Mouse (Mus musculus): ENCODE measurements at regions not wholly inside any gene's neighbourhood (a gene's known extent, or its start where the extent isn't known, plus 50 kb on each side); places are given as distances from the start of the nearest gene placed in this dataset.

GRCm38 (mm10) chr1:61306296-61306695, 328.6 kb downstream of the Icos start:
- TF ChIP-seq POLR2A (IDR thresholded peaks at IDR 0.05; ENCODE audit: insufficient read depth, low read depth, low read length) (no peak), CTCF (IDR thresholded peaks at IDR 0.05; ENCODE audit: insufficient read depth, low read depth, low read length) (no peak)
- WGBS: 94% methylated on average over 8 of the region's 8 CpGs
- Histone ChIP-seq H3K27ac (ENCODE audit: insufficient read depth, low read depth, low read length) (no peak overlapping the region), H3K4me1 (ENCODE audit: control insufficient read depth, insufficient read depth, low read length) (peaks cover under 1% of the 10 kb centered on the region), H3K4me3 (ENCODE audit: insufficient read depth, low read depth, low read length) (no peak overlapping the region)

GRCm38 (mm10) chr1:61309563-61309962, 329.1 kb upstream of the Pard3b start:
- WGBS: 78% methylated on average over 1 of the region's 1 CpGs
- TF ChIP-seq CTCF (IDR thresholded peaks at IDR 0.05; ENCODE audit: insufficient read depth, low read depth, low read length) (no peak), POLR2A (IDR thresholded peaks at IDR 0.05; ENCODE audit: insufficient read depth, low read depth, low read length) (no peak)
- Histone ChIP-seq H3K4me1 (ENCODE audit: control insufficient read depth, insufficient read depth, low read length) (no peaks in the 10 kb centered on the region), H3K4me3 (ENCODE audit: insufficient read depth, low read depth, low read length) (no peak overlapping the region), H3K27ac (ENCODE audit: insufficient read depth, low read depth, low read length) (no peak overlapping the region)

GRCm38 (mm10) chr1:61310063-61310760, 328.4 kb upstream of the Pard3b start:
- TF ChIP-seq POLR2A (IDR thresholded peaks at IDR 0.05; ENCODE audit: insufficient read depth, low read depth, low read length) (no peak), CTCF (IDR thresholded peaks at IDR 0.05; ENCODE audit: insufficient read depth, low read depth, low read length) (no peak)
- Histone ChIP-seq H3K4me1 (ENCODE audit: control insufficient read depth, insufficient read depth, low read length) (no peaks in the 10 kb centered on the region), H3K27ac (ENCODE audit: insufficient read depth, low read depth, low read length) (no peak overlapping the region), H3K4me3 (ENCODE audit: insufficient read depth, low read depth, low read length) (no peak overlapping the region)
- 55% methylated on average over 3 of the region's 3 CpGs for WGBS

- Histone ChIP-seq H3K4me3 (ENCODE audit: insufficient read depth, low read depth, low read length) (no peak overlapping the region), H3K27ac (ENCODE audit: insufficient read depth, low read depth, low read length) (no peak overlapping the region), H3K4me1 (ENCODE audit: control insufficient read depth, insufficient read depth, low read length) (no peaks in the 10 kb centered on the region)
- TF ChIP-seq CTCF (IDR thresholded peaks at IDR 0.05; ENCODE audit: insufficient read depth, low read depth, low read length) (no peak), POLR2A (IDR thresholded peaks at IDR 0.05; ENCODE audit: insufficient read depth, low read depth, low read length) (no peak)
- WGBS: 73% methylated on average over 2 of the region's 2 CpGs
Observed at GRCm38 (mm10) chr1:61310761-61311090, 327.9 kb upstream of the Pard3b start.

- Histone ChIP-seq H3K4me3 (ENCODE audit: insufficient read depth, low read depth, low read length) (no peak overlapping the region), H3K27ac (ENCODE audit: insufficient read depth, low read depth, low read length) (no peak overlapping the region), H3K4me1 (ENCODE audit: control insufficient read depth, insufficient read depth, low read length) (no peaks in the 10 kb centered on the region)
- WGBS: 87% methylated on average over 4 of the region's 4 CpGs
- TF ChIP-seq POLR2A (IDR thresholded peaks at IDR 0.05; ENCODE audit: insufficient read depth, low read depth, low read length) (no peak), CTCF (IDR thresholded peaks at IDR 0.05; ENCODE audit: insufficient read depth, low read depth, low read length) (no peak)
Observed at GRCm38 (mm10) chr1:61313196-61313595, 325.4 kb upstream of the Pard3b start.

DNA sequence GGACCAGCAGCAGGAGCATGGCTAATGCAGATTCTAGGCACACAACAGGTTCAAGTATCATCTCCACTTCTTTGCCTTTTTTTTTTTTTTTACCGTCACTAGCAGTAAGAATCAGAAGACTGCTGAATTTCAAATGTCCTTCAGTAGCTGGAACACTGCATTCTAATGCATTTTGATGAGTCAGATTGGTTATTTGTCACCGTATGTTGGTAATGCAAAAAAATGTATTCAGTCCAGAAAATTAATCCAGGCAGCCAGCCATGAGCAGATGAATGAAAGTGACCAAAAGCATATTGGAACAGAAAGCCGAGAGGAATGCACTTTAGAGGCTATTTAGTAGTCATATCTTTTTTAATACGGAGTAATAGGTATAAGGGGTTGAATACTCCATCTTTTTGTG, 322.4 kb upstream of the Pard3b start:
- TF ChIP-seq CTCF (IDR thresholded peaks at IDR 0.05; ENCODE audit: insufficient read depth, low read depth, low read length) (no peak), POLR2A (IDR thresholded peaks at IDR 0.05; ENCODE audit: insufficient read depth, low read depth, low read length) (no peak)
- WGBS: 90% methylated on average over 4 of the region's 4 CpGs
- Histone ChIP-seq H3K27ac (ENCODE audit: insufficient read depth, low read depth, low read length) (no peak overlapping the region), H3K4me3 (ENCODE audit: insufficient read depth, low read depth, low read length) (no peak overlapping the region), H3K4me1 (ENCODE audit: control insufficient read depth, insufficient read depth, low read length) (no peaks in the 10 kb centered on the region)

DNA sequence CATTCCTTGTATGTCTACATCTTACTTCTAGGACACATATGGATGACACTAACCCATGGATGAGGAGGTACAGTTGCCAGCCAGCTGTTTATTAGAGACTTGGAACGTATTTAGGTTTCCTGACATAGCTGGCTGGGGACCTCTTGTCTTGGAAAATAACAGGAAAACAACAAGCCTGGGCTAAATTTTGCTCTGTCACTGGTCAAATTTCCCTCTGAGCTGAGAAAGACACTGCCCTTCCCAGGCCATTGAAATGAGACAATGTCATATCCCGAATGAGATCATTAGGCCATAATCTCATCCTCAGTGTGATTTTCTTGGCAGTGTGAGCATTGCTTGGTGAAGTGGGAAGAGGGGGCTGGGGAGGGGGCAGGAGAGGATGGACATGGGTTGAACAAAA, 321.9 kb upstream of the Pard3b start:
- TF ChIP-seq POLR2A (IDR thresholded peaks at IDR 0.05; ENCODE audit: insufficient read depth, low read depth, low read length) (no peak), CTCF (IDR thresholded peaks at IDR 0.05; ENCODE audit: insufficient read depth, low read depth, low read length) (no peak)
- H3K4me1 ChIP-seq (ENCODE audit: control insufficient read depth, insufficient read depth, low read length): no peaks in the 10 kb centered on the region
- H3K27ac ChIP-seq (ENCODE audit: insufficient read depth, low read depth, low read length): no peak overlapping the region
- WGBS: 64% methylated on average over 2 of the region's 2 CpGs
- H3K4me3 ChIP-seq (ENCODE audit: insufficient read depth, low read depth, low read length): no peak overlapping the region

DNA sequence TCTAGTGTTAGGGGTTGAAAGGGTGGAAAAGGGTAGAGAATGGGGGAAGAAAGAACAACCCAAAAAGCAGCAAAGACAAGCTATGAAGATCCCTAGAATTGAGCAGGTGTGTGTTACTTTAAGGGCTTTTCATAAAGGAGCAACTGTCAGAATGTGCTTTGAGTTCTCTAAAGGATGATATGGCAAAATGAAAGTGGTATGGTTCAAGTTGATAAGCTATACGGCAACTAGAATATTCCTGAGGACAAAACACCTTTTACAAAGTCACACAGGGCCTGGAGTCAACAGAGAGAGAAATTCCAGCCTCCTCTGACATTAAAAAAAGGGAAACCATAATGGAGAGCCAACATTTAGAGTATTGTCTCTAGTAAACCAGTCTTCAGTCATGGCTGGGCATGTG, 320.6 kb upstream of the Pard3b start:
- H3K4me3 ChIP-seq (ENCODE audit: insufficient read depth, low read depth, low read length): no peak overlapping the region
- 94% methylated on average over 1 of the region's 1 CpGs for WGBS
- no peak overlapping the region for H3K27ac ChIP-seq (ENCODE audit: insufficient read depth, low read depth, low read length)
- TF ChIP-seq CTCF (IDR thresholded peaks at IDR 0.05; ENCODE audit: insufficient read depth, low read depth, low read length): no peak
- no peak for TF ChIP-seq POLR2A (IDR thresholded peaks at IDR 0.05; ENCODE audit: insufficient read depth, low read depth, low read length)
- no peaks in the 10 kb centered on the region for H3K4me1 ChIP-seq (ENCODE audit: control insufficient read depth, insufficient read depth, low read length)

GRCm38 (mm10) chr1:61321513-61322145, 317.0 kb upstream of the Pard3b start:
- TF ChIP-seq POLR2A (IDR thresholded peaks at IDR 0.05; ENCODE audit: insufficient read depth, low read depth, low read length): no peak
- no peak for TF ChIP-seq CTCF (IDR thresholded peaks at IDR 0.05; ENCODE audit: insufficient read depth, low read depth, low read length)
- WGBS: 77% methylated on average over 6 of the region's 6 CpGs
- Histone ChIP-seq H3K4me1 (ENCODE audit: control insufficient read depth, insufficient read depth, low read length) (no peaks in the 10 kb centered on the region), H3K4me3 (ENCODE audit: insufficient read depth, low read depth, low read length) (no peak overlapping the region), H3K27ac (ENCODE audit: insufficient read depth, low read depth, low read length) (no peak overlapping the region)
